Mouse (Mus musculus) adrenal gland, adult 2 months (tissue): Measurements from ENCODE around the gene Xylt1. TPM values are rescaled to one million over a fixed set of nuclear protein-coding genes. Genes with fewer than 3 reads are reported as not detected.
A peak's percentile ranks its signal among the peaks of the same experiment; 100 is the strongest.

Experiments used
- DNase-seq: peaks from one replicate; pipeline ENCODE4 v3.0.0; 2021
- polyA plus RNA-seq: library from polyadenylated mRNA; depleted of rRNA; stranded (reverse); fragments of >200 nt; gene quantifications from 2 replicates; pipeline ENCODE4 v1.2.3, GENCODE M21; 2012
- total RNA-seq, 2 experiments: library from RNA; stranded (reverse); gene quantifications; 2 replicates each; pipeline ENCODE4 v1.2.3; 2021

The Xylt1 gene
- total and polyA plus RNA-seq, 3 experiments, result 1.4 to 8.2 (median 6.3) TPM

DNA sequence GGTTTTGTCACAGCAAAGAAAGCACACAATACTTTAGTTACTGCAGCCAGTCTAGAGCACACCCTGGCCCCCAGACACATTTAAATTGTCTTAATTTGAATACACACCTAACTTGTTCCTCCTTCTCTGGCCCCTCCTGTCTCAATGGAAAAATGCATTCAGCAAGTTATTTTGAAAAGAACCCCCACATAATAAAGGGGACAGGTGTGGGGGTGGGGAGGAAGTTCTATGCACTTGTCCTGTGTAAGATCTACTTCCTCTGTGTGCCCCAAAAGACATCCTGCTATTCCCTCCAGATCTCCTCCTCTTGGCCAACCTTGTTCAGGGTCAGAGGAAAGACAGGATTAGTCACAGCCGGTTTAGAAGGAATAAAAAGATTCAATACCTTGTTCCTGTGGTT, 135.0 kb downstream of the Xylt1 start:
- DNase-seq, result no peak

DNA sequence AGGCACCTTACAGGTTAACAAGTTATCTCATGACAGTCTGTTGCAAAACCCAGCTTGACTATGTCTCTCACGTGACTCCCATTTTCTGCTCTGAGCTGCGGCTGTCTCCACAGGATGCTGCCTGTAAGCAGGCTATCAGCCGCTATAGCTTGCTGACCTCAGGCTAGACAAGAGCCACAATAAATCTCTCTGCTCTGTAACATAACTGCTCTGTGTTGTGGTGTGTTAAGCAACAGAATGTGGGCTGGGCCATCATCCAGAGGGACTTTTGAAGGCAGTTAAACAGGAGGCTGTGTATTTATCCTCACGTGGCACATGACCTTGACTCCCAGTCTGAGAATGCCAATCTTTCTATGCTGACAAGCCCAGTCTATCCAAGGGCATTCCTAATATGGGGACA, 136.1 kb downstream of the Xylt1 start:
- peak; percentile 81 for DNase-seq

- DNase-seq, result no peak
Observed at GRCm38 (mm10) chr7:117521369-117521768, 140.6 kb downstream of the Xylt1 start.

- no peak for DNase-seq
Observed at GRCm38 (mm10) chr7:117522092-117522635, 141.4 kb downstream of the Xylt1 start.

DNA sequence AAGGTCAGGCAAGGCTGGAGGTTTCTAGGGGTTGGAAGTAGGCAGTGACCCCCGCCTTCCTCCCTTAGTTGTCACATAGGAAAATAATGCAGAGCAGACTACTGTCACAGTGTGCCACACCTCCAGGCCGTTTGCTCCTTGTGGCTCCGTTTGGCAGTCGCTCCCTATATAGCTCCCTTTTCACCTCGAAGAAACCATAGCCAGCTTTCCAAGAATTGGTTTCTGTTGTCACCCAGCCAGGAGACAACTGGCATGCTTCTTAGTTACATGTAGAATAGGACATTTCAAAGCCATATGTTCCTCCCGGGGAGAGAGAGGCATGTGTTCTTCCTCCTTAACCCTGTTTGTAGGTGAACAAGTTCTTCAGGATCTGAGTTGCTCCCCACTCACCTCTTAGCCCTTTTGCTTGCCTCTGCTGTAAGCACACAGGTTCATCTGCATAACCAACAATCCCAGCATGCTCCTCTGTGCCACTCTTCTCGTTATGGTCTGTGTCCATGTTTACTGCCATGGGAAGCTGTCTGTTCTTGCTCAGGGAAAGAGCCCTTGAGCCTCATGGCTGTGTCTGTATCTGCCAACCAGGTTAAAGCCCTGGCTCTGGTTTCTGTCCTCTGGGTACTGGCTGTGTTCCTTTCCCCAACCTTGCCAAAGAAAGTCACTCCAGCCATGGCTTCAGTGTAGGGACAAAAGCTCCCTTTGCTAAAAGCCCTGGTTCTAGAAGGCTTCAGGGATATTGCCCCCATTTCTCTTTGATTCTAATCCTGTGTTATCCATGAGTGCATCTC, 143.8 kb downstream of the Xylt1 start:
- no peak for DNase-seq

DNA sequence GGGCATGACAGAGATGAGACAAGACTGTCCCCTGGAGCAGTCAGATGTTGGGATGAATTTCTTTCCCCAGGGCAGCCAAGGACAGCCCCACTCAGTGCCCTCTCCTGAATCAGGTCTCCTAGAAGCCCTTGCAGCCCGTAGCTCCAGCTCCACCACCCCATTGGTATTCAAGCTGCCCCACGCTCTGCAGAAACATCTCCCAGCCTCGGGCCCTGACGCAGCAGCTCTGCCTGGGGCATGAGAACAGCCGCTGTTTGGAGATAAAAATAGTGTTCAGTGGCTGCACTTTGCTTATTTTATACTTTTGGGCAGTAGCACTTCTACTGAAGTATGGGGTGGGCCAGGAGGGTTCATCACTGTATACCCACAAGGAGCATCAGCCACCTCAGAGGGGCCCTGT, 144.9 kb downstream of the Xylt1 start:
- DNase-seq, result no peak

GRCm38 (mm10) chr7:117526570-117526969, 145.8 kb downstream of the Xylt1 start:
- no peak for DNase-seq

GRCm38 (mm10) chr7:117529787-117530655, 149.2 kb downstream of the Xylt1 start:
- DNase-seq, result no peak

- no peak for DNase-seq
Observed at GRCm38 (mm10) chr7:117532651-117533050, 151.9 kb downstream of the Xylt1 start.

DNA sequence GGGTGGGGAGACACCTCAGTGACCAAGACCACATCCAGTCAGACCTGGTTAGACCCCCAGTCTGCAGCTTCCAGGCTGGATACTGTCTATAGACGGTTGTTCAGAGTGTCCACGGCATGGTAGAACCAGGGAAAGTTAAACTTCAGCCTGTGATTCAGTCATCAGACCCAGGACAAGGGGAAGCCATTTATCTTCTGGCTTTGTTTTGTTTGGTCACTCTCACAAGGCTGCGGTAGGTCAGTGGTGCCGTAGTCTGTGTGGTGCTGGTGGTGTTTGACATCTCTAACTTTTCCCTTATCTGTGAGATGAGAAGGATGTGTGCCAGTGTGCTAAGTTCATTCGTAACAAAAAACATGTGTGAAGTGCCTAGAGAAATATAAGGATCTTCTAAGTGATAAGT, 152.4 kb downstream of the Xylt1 start:
- DNase-seq, result no peak

DNA sequence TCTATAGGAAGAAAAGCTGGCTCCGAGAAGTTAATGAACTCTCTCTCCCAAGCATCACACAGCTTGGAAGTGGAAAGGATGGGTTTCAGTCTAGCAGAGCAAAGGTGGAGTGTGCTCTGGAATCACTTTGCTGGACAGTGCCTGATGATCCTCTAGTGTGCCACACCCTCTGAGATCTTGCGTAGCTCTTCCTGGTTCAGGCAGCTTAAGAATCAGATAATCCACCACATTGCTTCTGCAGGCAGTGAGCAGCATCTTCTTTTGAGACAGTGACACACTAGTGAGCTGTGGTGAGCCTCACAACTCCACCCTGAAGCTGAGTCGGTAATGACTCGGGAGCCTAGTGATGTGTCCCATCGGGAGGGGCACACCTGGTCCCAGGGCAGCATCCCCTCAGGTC, 159.2 kb downstream of the Xylt1 start:
- no peak for DNase-seq

- DNase-seq, result no peak
Observed at GRCm38 (mm10) chr7:117540413-117540812, 159.6 kb downstream of the Xylt1 start.

DNA sequence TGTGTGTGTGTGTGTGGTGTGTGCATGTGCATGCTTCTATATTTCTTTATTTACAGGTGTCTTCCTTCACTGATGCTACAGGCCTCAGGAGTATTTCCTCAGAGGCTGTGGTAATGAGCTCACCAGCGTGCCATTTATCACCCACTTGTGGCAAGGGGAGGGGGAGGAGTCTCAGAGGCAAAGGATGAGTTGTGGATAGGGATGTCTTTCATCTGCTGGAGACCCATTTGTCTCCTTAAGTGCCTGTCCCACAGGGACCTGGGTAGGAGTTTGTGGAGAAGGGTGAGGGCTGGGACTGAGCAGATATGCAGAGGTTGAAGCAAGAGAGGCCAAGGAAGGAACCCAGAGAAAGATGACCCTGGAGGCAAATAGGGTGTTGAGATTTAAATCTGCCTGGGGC, 160.3 kb downstream of the Xylt1 start:
- DNase-seq, result no peak

- DNase-seq, result no peak
Observed at GRCm38 (mm10) chr7:117541681-117542080, 160.9 kb downstream of the Xylt1 start.

GRCm38 (mm10) chr7:117543041-117543440, 162.3 kb downstream of the Xylt1 start:
- no peak for DNase-seq

GRCm38 (mm10) chr7:117544126-117544525, 163.3 kb downstream of the Xylt1 start:
- DNase-seq, result no peak

GRCm38 (mm10) chr7:117548301-117548700, 167.5 kb downstream of the Xylt1 start:
- no peak for DNase-seq

GRCm38 (mm10) chr7:117550916-117551549, 170.3 kb downstream of the Xylt1 start:
- DNase-seq, result no peak

GRCm38 (mm10) chr7:117553228-117553627, 172.4 kb downstream of the Xylt1 start:
- DNase-seq, result peak; percentile 11

GRCm38 (mm10) chr7:117555735-117556134, 175.0 kb downstream of the Xylt1 start:
- peak; percentile 8 for DNase-seq

GRCm38 (mm10) chr7:117558166-117558565, 177.4 kb downstream of the Xylt1 start:
- no peak for DNase-seq

DNA sequence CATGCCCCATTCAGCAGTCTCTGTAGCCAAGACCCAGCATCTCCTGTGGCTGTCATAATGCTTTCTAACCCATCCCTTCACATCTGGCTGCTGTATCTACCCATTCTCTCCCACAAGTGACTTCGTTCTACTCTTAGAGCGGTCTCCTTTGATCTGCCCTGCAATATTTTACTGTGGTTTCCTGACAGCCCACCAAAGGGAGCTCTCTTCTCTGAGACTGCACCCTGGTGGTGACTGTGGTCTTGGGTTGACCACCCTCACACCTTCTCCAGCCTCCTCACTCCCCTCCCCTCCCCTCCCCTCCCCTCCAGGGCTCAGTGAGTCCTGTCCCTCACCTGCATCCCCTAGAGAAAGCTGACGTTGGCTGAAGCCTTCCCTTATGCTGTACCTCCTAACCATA, 178.3 kb downstream of the Xylt1 start:
- DNase-seq, result no peak
